Mouse (Mus musculus): ENCODE data around the gene Tmem191c.
"Not testable (repeated sequence)": the region's sequence is repeated elsewhere in the genome, so short reads cannot be mapped to it uniquely, and the experiment has no call there.

Tmem191c gene

DNA sequence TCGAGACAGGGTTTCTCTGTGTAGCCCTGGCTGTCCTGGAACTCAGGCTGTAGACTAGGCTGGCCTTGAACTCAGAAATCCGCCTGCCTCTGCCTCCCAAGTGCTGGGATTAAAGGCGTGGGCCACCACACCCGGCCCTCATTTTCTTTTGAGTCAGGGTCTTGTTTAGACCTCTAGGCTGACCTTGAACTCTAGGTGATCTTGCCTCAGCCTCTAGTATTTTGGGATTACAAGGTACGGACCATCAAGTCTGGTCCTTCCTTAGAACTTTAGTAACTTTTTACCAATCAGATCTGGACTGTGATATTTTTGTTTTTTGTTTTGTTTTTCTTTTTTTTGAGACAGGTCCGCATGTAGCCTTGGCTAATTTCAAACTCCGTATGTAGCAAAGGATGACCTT is at the start of gene Tmem191c:
TSS of gene Tmem191c (plus strand) at position 357 of the 400 bp plus-strand sequence.
- no peak for DNase-seq (ENCODE audit: low read depth, low spot score)

DNA sequence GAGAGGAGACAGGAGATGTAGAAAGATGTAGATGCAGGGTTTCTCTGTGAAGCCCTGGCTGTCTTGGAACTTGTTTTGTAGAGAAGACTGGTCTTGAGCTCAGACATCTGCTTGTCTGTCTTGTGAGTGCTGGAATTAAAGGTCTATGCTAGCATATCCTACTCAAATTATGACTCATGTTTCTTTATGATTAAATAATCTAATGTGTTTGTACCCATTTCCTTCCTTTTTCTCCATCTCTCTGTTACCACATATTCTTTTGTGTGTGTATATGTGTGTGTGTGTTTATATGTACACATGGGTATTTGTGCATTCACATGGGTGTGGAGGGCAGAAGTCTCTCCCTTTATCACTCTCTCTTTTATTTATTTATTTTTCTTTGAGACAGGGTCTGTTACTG is 49.4 kb upstream of the Tmem191c start:
- DNase-seq (ENCODE audit: low read depth, low spot score), result no peak

DNA sequence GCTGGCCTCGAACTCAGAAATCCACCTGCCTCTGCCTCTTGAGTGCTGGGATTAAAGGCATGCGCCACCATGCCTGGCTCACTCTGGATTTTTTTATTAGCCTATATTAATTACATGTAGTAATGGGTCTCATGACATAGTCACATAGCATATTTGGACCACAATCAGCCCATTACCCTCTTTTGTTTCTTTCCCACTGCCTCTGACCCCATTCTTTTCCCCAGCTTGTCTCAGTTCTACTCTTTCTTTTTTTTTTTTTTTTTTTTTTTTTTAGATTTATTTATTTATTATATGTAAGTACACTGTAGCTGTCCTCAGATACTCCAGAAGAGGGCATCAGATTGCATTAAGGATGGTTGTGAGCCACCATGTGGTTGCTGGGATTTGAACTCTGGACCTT is 44.4 kb upstream of the Tmem191c start:
- not testable (repeated sequence) for DNase-seq (ENCODE audit: low read depth, low spot score)

DNA sequence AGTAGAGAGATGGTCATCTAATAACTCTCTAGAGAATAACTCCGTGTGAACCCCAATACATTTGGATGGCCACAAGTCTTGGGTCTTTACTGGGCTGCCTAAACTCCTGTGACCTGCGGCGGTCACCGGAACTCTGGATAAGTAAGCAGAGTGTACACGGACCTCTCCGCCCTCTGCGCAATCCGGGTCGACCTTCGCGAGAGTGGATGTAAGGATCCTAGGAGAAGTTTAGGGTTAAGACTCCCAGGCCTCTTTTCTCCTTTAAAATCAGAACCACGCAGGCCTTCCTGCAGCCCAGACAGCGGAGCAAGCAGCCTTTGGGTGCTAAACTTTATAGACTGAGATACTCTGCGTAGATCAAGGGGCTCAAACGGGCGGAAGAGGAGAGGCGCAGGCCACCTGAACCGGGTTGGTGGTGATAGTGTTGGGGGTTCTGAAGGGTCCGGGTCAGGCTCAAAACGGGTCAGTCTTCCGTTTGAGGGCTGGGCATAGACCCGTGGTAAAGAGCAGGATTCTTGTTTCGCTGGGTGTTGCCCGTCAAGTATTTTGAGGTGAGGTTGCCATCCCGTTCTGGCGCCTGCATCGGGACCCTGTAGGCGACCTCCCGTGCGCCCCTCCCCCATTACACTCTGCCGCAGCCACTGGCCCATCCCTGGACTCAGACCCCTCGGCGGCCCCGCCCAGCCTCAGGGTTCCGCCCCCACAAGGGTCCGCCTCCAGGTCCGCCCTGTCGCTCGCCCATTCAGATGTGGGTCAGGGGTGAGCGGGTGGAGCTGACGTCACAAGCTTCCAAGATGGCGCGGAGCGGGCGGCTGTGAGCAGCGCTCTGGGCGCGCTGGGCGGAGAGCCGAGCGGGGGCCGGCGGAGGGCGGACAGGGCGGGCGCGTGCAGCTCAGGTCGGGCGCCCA is 42.8 kb upstream of the Tmem191c start, which contains the start of gene Hic2:
TSS of gene Hic2 (plus strand) at position 779 of the 908 bp plus-strand sequence.
- DNase-seq (ENCODE audit: low read depth, low spot score), result peak; percentile 94

GRCm38 (mm10) chr16:17233702-17234498 is 42.0 kb upstream of the Tmem191c start:
- peak; percentile 67 for DNase-seq (ENCODE audit: low read depth, low spot score)

GRCm38 (mm10) chr16:17234499-17234895 is 41.4 kb upstream of the Tmem191c start:
- DNase-seq (ENCODE audit: low read depth, low spot score), result no peak

DNA sequence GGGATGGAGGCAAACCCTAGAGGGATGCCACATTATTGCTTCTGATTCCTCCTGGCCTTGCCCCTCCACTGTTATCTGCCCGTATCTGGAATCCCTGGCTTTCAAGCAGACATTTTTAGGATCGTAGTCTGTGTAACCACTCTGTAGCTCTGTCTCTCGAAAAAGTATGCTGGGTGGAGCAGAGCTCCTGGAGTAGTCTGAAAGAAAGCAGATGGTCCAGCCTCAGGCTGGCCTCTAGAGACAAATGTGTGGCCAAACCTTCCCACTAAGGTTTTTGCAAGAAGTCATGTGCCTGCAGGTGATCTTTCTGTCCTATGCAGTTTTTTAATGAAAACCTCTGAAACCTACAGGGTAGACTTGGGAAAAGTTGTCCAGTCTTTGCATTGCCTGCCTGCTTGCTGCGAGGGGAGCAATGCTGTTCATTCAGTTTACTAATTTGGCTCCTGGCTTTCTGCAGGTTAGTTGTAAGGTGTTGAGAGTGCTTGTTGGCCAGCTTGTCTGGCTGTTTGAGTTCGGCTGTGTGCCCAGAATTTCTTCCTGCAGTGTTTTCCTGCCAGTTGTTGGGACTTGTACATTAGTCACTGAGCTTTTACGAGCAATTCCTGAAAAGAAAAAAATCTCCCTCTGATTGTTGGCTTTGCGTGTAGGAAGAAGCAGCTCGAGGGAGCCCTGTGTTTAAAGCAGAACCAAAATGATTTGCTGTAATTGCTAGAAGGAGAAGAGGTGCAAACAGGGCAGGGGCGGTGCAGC is 40.8 kb upstream of the Tmem191c start:
- DNase-seq (ENCODE audit: low read depth, low spot score), result no peak

- no peak for DNase-seq (ENCODE audit: low read depth, low spot score)
Observed at GRCm38 (mm10) chr16:17237634-17238033, 38.2 kb upstream of the Tmem191c start.

GRCm38 (mm10) chr16:17239409-17239808 is 36.5 kb upstream of the Tmem191c start:
- DNase-seq (ENCODE audit: low read depth, low spot score), result no peak

GRCm38 (mm10) chr16:17243731-17244130 is 32.1 kb upstream of the Tmem191c start:
- no peak for DNase-seq (ENCODE audit: low read depth, low spot score)

GRCm38 (mm10) chr16:17244996-17245395 is 30.9 kb upstream of the Tmem191c start:
- no peak for DNase-seq (ENCODE audit: low read depth, low spot score)

DNA sequence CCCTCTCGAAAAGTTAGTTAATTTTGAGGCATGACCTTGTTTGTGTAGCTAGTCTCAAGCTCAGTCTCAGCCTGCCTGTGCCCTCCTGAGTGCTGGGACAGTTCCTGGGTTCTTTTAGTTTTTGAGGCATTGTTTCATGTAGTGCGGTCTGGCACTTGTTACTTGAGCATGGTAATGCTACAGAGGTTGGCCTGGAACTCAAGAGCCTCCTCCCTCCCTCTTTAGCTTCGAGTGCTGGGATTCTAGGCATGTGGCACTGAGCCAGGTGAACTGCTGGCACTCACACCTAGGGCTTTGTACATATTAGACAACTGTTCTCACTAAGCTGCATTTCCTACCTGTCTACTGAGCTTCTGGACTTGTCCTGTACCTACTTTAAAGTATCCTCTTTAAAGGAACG is 28.1 kb upstream of the Tmem191c start:
- no peak for DNase-seq (ENCODE audit: low read depth, low spot score)

GRCm38 (mm10) chr16:17249135-17249534 is 26.7 kb upstream of the Tmem191c start:
- DNase-seq (ENCODE audit: low read depth, low spot score), result peak; percentile 32

DNA sequence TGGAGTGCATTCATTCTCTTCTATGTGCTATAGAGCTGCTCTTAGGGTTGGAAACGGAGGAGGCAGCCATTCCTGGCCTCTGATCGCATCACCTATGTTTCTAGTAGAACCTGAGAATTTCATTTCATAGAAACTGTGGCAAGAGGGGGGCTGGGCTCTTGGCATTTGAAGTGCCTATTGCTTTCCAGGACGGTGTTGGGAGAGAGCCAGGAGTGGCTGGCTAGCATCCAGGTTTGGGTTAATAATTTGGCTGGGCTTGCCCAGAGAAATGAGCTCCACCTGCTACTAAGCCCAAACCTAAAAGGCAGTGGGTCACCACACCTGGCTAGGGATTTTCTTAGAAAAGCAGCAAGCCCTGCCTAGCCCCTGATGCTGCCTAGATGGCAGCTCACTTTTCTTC is 24.3 kb upstream of the Tmem191c start:
- no peak for DNase-seq (ENCODE audit: low read depth, low spot score)

- DNase-seq (ENCODE audit: low read depth, low spot score), result no peak
Observed at GRCm38 (mm10) chr16:17252086-17252726, 23.7 kb upstream of the Tmem191c start.

DNA sequence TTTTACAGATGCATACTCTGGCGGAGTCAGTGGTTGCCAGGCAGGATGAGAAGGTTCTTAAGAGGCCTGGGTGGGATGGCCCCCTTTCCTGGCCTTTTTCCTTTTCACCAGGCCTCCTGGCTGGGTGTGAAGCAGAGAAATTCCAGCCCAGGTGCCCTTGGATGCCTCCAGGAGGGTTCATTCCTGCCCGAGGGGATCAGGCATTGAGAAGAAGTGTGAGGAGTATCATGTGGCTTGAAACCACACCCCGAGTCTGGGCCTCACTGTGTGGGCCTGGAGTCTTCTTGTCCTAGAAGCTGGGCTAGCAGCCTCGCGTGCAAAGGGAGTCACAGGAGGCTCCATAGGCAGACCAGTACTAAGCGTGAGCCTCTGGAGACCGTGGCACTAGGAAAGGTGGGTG is 23.0 kb upstream of the Tmem191c start:
- DNase-seq (ENCODE audit: low read depth, low spot score), result no peak

- no peak for DNase-seq (ENCODE audit: low read depth, low spot score)
Observed at GRCm38 (mm10) chr16:17254005-17254597, 21.8 kb upstream of the Tmem191c start.

GRCm38 (mm10) chr16:17255270-17255669 is 20.6 kb upstream of the Tmem191c start:
- no peak for DNase-seq (ENCODE audit: low read depth, low spot score)

GRCm38 (mm10) chr16:17257359-17257821 is 18.5 kb upstream of the Tmem191c start:
- DNase-seq (ENCODE audit: low read depth, low spot score), result no peak

GRCm38 (mm10) chr16:17258917-17259316 is 17.0 kb upstream of the Tmem191c start:
- DNase-seq (ENCODE audit: low read depth, low spot score), result peak; percentile 46

GRCm38 (mm10) chr16:17261341-17261740 is 14.5 kb upstream of the Tmem191c start:
- no peak for DNase-seq (ENCODE audit: low read depth, low spot score)

Measured in A20 (cell line).